Mouse (Mus musculus): ENCODE results near the gene 4930583I09Rik. TPM values are rescaled to one million over a fixed set of nuclear protein-coding genes. Genes with fewer than 3 reads are reported as not detected.

The 4930583I09Rik gene
- polyA plus RNA-seq, 2 experiments: not detected

GRCm38 (mm10) chr17:64804375-64805124, 31.3 kb downstream of the 4930583I09Rik start:
- Histone ChIP-seq H3K4me1 (replicated peaks; ENCODE audit: control insufficient read depth in 2 of 2, insufficient read depth in 2 of 2, low read length in 1 of 2) (no peaks in the 10 kb centered on the region), H3K4me3 (ENCODE audit: insufficient read depth in 1 of 2, low read depth in 2 of 2, low read length in 2 of 2) (no peak overlapping the region), H3K9me3 (ENCODE audit: control insufficient read depth, low read length) (no peaks in the 10 kb centered on the region), H3K4me2 (ENCODE audit: low read depth) (no peak overlapping the region), H3K27ac (no peak overlapping the region), H3K9ac (replicated peaks) (no peak overlapping the region), H3K36me3 (replicated peaks; ENCODE audit: control insufficient read depth, insufficient read depth, low read depth) (no peaks in the 10 kb centered on the region), H3K27me3 (ENCODE audit: control insufficient read depth, insufficient read depth, low read length) (no peaks in the 10 kb centered on the region)
- TF ChIP-seq EP300 (IDR thresholded peaks at IDR 0.05; ENCODE audit: low read depth) (no peak), CTCF (IDR thresholded peaks at IDR 0.05; ENCODE audit: low read depth) (no peak)
- no peak for DNase-seq (ENCODE audit: low read depth in 3 of 3, low spot score in 3 of 3)
- no peak for ATAC-seq (ENCODE audit: insufficient read depth)
- WGBS (ENCODE audit: insufficient replicate concordance): 66% methylated on average over 13 of the region's 13 CpGs

DNA sequence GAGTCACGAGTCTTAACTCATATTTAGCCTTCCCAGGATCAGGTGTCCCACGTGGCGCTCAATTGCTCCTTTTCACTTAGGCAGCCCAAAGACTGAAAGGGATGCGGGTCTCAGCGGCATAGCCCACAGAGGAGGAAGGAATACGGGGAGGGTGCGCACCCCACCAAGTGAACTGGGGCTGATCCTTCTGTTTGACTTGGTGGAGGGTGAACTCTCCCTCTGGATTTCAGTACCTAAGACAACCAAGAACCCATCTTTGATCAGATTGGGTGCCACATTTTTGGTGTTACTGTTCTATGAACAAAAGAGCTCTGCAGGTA, 33.0 kb downstream of the 4930583I09Rik start:
- Histone ChIP-seq H3K9ac (replicated peaks) (no peak overlapping the region), H3K4me1 (replicated peaks; ENCODE audit: control insufficient read depth in 2 of 2, insufficient read depth in 2 of 2, low read length in 1 of 2) (no peaks in the 10 kb centered on the region), H3K4me3 (ENCODE audit: insufficient read depth in 1 of 2, low read depth in 2 of 2, low read length in 2 of 2) (no peak overlapping the region), H3K27me3 (ENCODE audit: control insufficient read depth, insufficient read depth, low read length) (no peaks in the 10 kb centered on the region), H3K9me3 (ENCODE audit: control insufficient read depth, low read length) (no peaks in the 10 kb centered on the region), H3K36me3 (replicated peaks; ENCODE audit: control insufficient read depth, insufficient read depth, low read depth) (no peaks in the 10 kb centered on the region), H3K4me2 (ENCODE audit: low read depth) (no peak overlapping the region), H3K27ac (no peak overlapping the region)
- DNase-seq (ENCODE audit: low read depth in 3 of 3, low spot score in 3 of 3) (no peak), ATAC-seq (ENCODE audit: insufficient read depth) (no peak)
- WGBS (ENCODE audit: insufficient replicate concordance): 54% methylated on average over 7 of the region's 7 CpGs
- no peak for TF ChIP-seq CTCF (IDR thresholded peaks at IDR 0.05; ENCODE audit: low read depth)
- TF ChIP-seq EP300 (IDR thresholded peaks at IDR 0.05; ENCODE audit: low read depth): no peak

DNA sequence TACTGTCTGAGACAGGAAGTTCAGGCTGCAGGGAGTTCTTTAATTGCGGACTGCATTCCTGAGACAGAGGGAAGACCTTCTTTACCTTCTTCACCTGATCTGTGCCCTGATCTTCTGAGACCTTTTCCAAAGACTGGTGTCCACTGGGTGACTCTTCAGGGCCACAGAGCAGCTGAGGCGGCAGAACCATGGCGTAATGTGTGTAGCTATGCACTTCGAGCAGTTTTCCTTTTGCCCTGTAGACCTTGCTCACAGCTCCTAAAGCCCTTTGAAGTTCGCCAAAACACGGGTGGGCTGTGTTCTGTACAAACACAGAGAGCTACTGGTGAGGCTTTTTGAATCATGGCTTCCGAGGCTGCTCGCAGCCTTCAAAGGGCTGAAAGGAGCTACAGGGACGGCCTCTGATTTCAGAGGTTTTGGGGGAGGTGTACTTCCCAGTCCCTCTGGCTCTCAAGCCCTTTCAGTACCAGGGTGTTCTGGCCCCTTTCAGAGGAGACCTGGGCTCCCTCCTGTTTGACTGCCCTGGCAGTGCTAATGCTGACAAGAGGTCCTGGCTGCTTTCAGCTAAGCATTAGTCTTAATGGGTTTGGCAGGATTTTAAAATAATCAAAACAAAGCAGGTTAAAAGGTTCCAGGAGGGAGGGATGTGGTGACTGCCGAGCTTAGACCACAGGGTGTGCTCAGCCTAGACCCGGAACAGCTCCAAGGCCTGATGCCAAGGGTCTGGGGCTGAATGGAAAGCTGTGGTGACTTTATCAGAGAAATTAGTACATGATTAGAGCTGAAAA, 33.5 kb downstream of the 4930583I09Rik start:
- H3K9ac ChIP-seq (replicated peaks): no peak overlapping the region
- DNase-seq (ENCODE audit: low read depth in 3 of 3, low spot score in 3 of 3) (no peak), ATAC-seq (ENCODE audit: insufficient read depth) (no peak)
- H3K27me3 ChIP-seq (ENCODE audit: control insufficient read depth, insufficient read depth, low read length): no peaks in the 10 kb centered on the region
- H3K9me3 ChIP-seq (ENCODE audit: control insufficient read depth, low read length): no peaks in the 10 kb centered on the region
- H3K36me3 ChIP-seq (replicated peaks; ENCODE audit: control insufficient read depth, insufficient read depth, low read depth): no peaks in the 10 kb centered on the region
- H3K4me1 ChIP-seq (replicated peaks; ENCODE audit: control insufficient read depth in 2 of 2, insufficient read depth in 2 of 2, low read length in 1 of 2): no peaks in the 10 kb centered on the region
- no peak for TF ChIP-seq CTCF (IDR thresholded peaks at IDR 0.05; ENCODE audit: low read depth)
- TF ChIP-seq EP300 (IDR thresholded peaks at IDR 0.05; ENCODE audit: low read depth): no peak
- no peak overlapping the region for H3K4me3 ChIP-seq (ENCODE audit: insufficient read depth in 1 of 2, low read depth in 2 of 2, low read length in 2 of 2)
- WGBS (ENCODE audit: insufficient replicate concordance): 45% methylated on average over 11 of the region's 11 CpGs
- H3K4me2 ChIP-seq (ENCODE audit: low read depth): no peak overlapping the region
- no peak overlapping the region for H3K27ac ChIP-seq

DNA sequence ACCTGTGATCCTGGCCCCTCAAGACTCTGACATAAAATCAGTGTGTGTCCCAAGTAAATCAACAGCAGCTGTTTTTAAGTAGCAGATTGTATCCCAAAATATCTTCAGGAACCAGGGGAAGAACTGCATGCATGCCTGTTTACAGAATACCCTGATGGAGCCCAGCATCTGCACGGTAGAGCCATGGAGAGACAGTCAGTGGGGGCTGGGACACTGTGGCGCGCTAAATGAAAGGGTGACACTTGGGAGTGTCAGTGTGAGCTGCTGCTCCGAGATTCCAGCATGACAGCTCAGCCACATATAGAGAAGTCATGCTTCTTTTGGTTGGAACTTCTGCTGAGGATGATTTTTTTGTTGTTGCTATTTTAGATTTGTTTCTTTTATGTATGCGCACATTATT, 43.2 kb downstream of the 4930583I09Rik start:
- ATAC-seq (ENCODE audit: insufficient read depth) (no peak), DNase-seq (ENCODE audit: low read depth in 3 of 3, low spot score in 3 of 3) (no peak)
- 67% methylated on average over 5 of the region's 5 CpGs for WGBS (ENCODE audit: insufficient replicate concordance)
- Histone ChIP-seq H3K4me3 (ENCODE audit: insufficient read depth in 1 of 2, low read depth in 2 of 2, low read length in 2 of 2) (no peak overlapping the region), H3K4me2 (ENCODE audit: low read depth) (no peak overlapping the region), H3K27me3 (ENCODE audit: control insufficient read depth, insufficient read depth, low read length) (no peaks in the 10 kb centered on the region), H3K9ac (replicated peaks) (no peak overlapping the region), H3K36me3 (replicated peaks; ENCODE audit: control insufficient read depth, insufficient read depth, low read depth) (no peaks in the 10 kb centered on the region), H3K27ac (no peak overlapping the region), H3K9me3 (ENCODE audit: control insufficient read depth, low read length) (no peaks in the 10 kb centered on the region), H3K4me1 (replicated peaks; ENCODE audit: control insufficient read depth in 2 of 2, insufficient read depth in 2 of 2, low read length in 1 of 2) (no peaks in the 10 kb centered on the region)
- no peak for TF ChIP-seq CTCF (IDR thresholded peaks at IDR 0.05; ENCODE audit: low read depth)
- no peak for TF ChIP-seq EP300 (IDR thresholded peaks at IDR 0.05; ENCODE audit: low read depth)

- TF ChIP-seq CTCF (IDR thresholded peaks at IDR 0.05; ENCODE audit: low read depth) (no peak), EP300 (IDR thresholded peaks at IDR 0.05; ENCODE audit: low read depth) (no peak)
- 64% methylated on average over 3 of the region's 3 CpGs for WGBS (ENCODE audit: insufficient replicate concordance)
- no peak overlapping the region for H3K27ac ChIP-seq
- DNase-seq (ENCODE audit: low read depth in 3 of 3, low spot score in 3 of 3) (no peak), ATAC-seq (ENCODE audit: insufficient read depth) (no peak)
- H3K27me3 ChIP-seq (ENCODE audit: control insufficient read depth, insufficient read depth, low read length): no peaks in the 10 kb centered on the region
- no peak overlapping the region for H3K4me3 ChIP-seq (ENCODE audit: insufficient read depth in 1 of 2, low read depth in 2 of 2, low read length in 2 of 2)
- H3K9ac ChIP-seq (replicated peaks): no peak overlapping the region
- no peaks in the 10 kb centered on the region for H3K36me3 ChIP-seq (replicated peaks; ENCODE audit: control insufficient read depth, insufficient read depth, low read depth)
- no peaks in the 10 kb centered on the region for H3K9me3 ChIP-seq (ENCODE audit: control insufficient read depth, low read length)
- no peaks in the 10 kb centered on the region for H3K4me1 ChIP-seq (replicated peaks; ENCODE audit: control insufficient read depth in 2 of 2, insufficient read depth in 2 of 2, low read length in 1 of 2)
- H3K4me2 ChIP-seq (ENCODE audit: low read depth): no peak overlapping the region
These were observed 43.8 kb downstream of the 4930583I09Rik start for GRCm38 (mm10) chr17:64792076-64792475.
